Mouse (Mus musculus): ENCODE measurements at regions not wholly inside any gene's neighbourhood (a gene's known extent, or its start where the extent isn't known, plus 50 kb on each side); places are given as distances from the start of the nearest gene placed in this dataset.

DNA sequence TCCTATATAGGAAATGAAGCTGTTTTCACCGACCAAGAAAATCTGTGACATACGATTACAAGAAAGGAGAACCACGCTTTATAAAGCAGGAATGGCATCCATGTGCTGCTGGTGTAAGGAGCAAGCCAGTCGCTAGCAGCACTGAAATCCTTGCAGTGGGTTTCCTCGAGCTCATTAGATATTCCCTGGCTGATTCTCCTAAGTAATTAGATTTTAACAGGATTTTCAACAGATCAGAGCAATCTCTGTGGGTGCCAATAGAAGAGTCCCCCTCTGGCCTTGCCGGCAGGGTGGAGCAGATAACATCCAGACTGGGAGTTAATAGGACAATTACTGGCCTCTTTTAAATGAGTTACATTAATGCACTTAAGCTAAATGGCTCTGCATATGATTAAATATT lies 54.6 kb upstream of the Foxd3 start:
- TF ChIP-seq POLR2A (IDR thresholded peaks at IDR 0.05; ENCODE audit: extremely low read depth, insufficient read depth, low read length), result no peak
- no peak for TF ChIP-seq CTCF (IDR thresholded peaks at IDR 0.05; ENCODE audit: extremely low read depth, insufficient read depth, low read length)
